8 mouse cellular contexts compared by ENCODE assay signal in genomic region chr3:123235495-123235894, GRCm38 (mm10). TPM values are rescaled to one million over a fixed set of nuclear protein-coding genes. Genes with fewer than 3 reads are reported as not detected.
DNase-seq lines count a peak whose midpoint lies in the region; ATAC-seq lines count a peak whose summit lies in the region.

No protein-coding gene starts in this region.

- peak overlapping the region; percentile 85 for H3K4me3 ChIP-seq in megakaryocyte, embryonic 14.5 days (replicated peaks)
- peak overlapping the region; percentile 41 for H3K4me3 ChIP-seq in forebrain, embryonic 14.5 days (ENCODE audit: low read depth, low read length)
- H3K4me3 ChIP-seq in liver, embryonic 12.5 days, result peak overlapping the region; percentile 38
- peak overlapping the region; percentile 58 for H3K4me3 ChIP-seq in stomach, embryonic 15.5 days (replicated peaks)

- ATAC-seq in megakaryocyte, adult 5-6 weeks (ENCODE audit: poor library complexity, severe bottlenecking), result no peak
- ATAC-seq in forebrain, embryonic 14.5 days, result 0 out of 2 replicates have a peak, but pooled peaks have one; percentile 13
- ATAC-seq in liver, embryonic 12.5 days, result no peak
- no peak for ATAC-seq in stomach, embryonic 15.5 days (ENCODE audit: insufficient read depth, low FRiP score, low read depth)

- H3K9ac ChIP-seq in forebrain, embryonic 14.5 days (ENCODE audit: low read length), result peak overlapping the region; percentile 58
- no peak overlapping the region for H3K9ac ChIP-seq in liver, embryonic 12.5 days
- peak overlapping the region; percentile 53 for H3K9ac ChIP-seq in stomach, embryonic 15.5 days

- H3K9me3 ChIP-seq in megakaryocyte, embryonic 14.5 days, result peaks cover 9% of the 10 kb centered on the region
- 0 out of 2 replicates have a peak, but pooled peaks cover 2% of the 10 kb centered on the region for H3K9me3 ChIP-seq in forebrain, embryonic 14.5 days (replicated peaks; ENCODE audit: control insufficient read depth, low read length)
- H3K9me3 ChIP-seq in liver, embryonic 12.5 days (replicated peaks), result no peaks in the 10 kb centered on the region
- H3K9me3 ChIP-seq in stomach, embryonic 15.5 days, result no peaks in the 10 kb centered on the region

- DNase-seq in forebrain, embryonic 14.5 days (ENCODE audit: low spot score), result peak; percentile 18
- no peak for DNase-seq in urinary bladder, postnatal 36 days (ENCODE audit: low spot score in 2 of 2)
- DNase-seq in natural killer cell, adult 2 months (ENCODE audit: low spot score in 2 of 2), result no peak
- no peak for DNase-seq in left cerebral cortex, postnatal 14 days (ENCODE audit: low spot score in 2 of 2)

- no peak overlapping the region for H3K27ac ChIP-seq in forebrain, embryonic 14.5 days (ENCODE audit: low read depth, low read length)
- H3K27ac ChIP-seq in liver, embryonic 12.5 days, result no peak overlapping the region
- H3K27ac ChIP-seq in stomach, embryonic 15.5 days, result peak overlapping the region; percentile 45; the same call in 1 of the 2 replicates

- H3K4me1 ChIP-seq in megakaryocyte, embryonic 14.5 days, result peaks cover 8% of the 10 kb centered on the region
- H3K4me1 ChIP-seq in forebrain, embryonic 14.5 days (ENCODE audit: control insufficient read depth, insufficient read depth, low read length), result peaks cover 4% of the 10 kb centered on the region; the same call in 1 of the 2 replicates
- H3K4me1 ChIP-seq in liver, embryonic 12.5 days, result no peaks in the 10 kb centered on the region
- H3K4me1 ChIP-seq in stomach, embryonic 15.5 days, result peaks cover 14% of the 10 kb centered on the region

- peak overlapping the region; percentile 85 for H3K4me2 ChIP-seq in forebrain, embryonic 14.5 days (ENCODE audit: low read length)
- peak overlapping the region; percentile 60 for H3K4me2 ChIP-seq in liver, embryonic 12.5 days
- H3K4me2 ChIP-seq in stomach, embryonic 15.5 days, result peak overlapping the region; percentile 84

- intact Hi-C loops in left cerebral cortex, postnatal 14 days (cut with DNase I), result loop anchor here (5.0 to 10.0 kb wide), 3 partner anchors 73 to 259 kb away; no protein-coding TSS in a partner anchor

- 16% methylated on average over 7 of the region's 7 CpGs for WGBS in forebrain, embryonic 14.5 days
- 28% methylated on average over 7 of the region's 7 CpGs for WGBS in liver, embryonic 12.5 days (ENCODE audit: insufficient replicate concordance)
- 21% methylated on average over 7 of the region's 7 CpGs for WGBS in stomach, embryonic 15.5 days

- peaks cover 35% of the 10 kb centered on the region for H3K27me3 ChIP-seq in megakaryocyte, embryonic 14.5 days (replicated peaks)
- H3K27me3 ChIP-seq in forebrain, embryonic 14.5 days (replicated peaks; ENCODE audit: control insufficient read depth, insufficient read depth, low read length), result no peaks in the 10 kb centered on the region
- H3K27me3 ChIP-seq in liver, embryonic 12.5 days (replicated peaks), result peaks cover 26% of the 10 kb centered on the region
- H3K27me3 ChIP-seq in stomach, embryonic 15.5 days (replicated peaks), result no peaks in the 10 kb centered on the region

- no peaks in the 10 kb centered on the region for H3K36me3 ChIP-seq in megakaryocyte, embryonic 14.5 days (replicated peaks; ENCODE audit: low read length)
- H3K36me3 ChIP-seq in forebrain, embryonic 14.5 days (ENCODE audit: control insufficient read depth, insufficient read depth, low read length), result no peaks in the 10 kb centered on the region
- H3K36me3 ChIP-seq in liver, embryonic 12.5 days, result no peaks in the 10 kb centered on the region
- no peaks in the 10 kb centered on the region for H3K36me3 ChIP-seq in stomach, embryonic 15.5 days

RNA-seq across cellular contexts. Expression of gene Synpo2, which starts 0.5 kb away (rescaled TPM):
- polyA plus RNA-seq in megakaryocyte, embryonic 14.5 days (2012; ENCODE audit: insufficient read depth, low replicate concordance), result 0.02 and 0.61 TPM in 2 replicates
- total RNA-seq in megakaryocyte, adult 5-6 weeks (2015), result 0.04 and 0.05 TPM in 2 replicates
- total RNA-seq in megakaryocyte, adult 5-6 weeks (2017), result 0.04 and 0.08 TPM in 2 replicates
- 1.1 and 1.7 TPM in 2 replicates for polyA plus RNA-seq in forebrain, embryonic 14.5 days (2014; fragmentation: Nextera tagmentation; extraction: Ambion mirVana)
- 0.89 and 0.96 TPM in 2 replicates for polyA plus RNA-seq in liver, embryonic 12.5 days (2016; fragmentation: Nextera tagmentation; extraction: Ambion mirVana)
- polyA plus RNA-seq in stomach, embryonic 15.5 days (2015; fragmentation: Nextera tagmentation; extraction: Ambion mirVana), result 28.0 and 33.2 TPM in 2 replicates
- total RNA-seq in left cerebral cortex, postnatal 14 days (2021), result 1 to 10 TPM; 1.8 to 3.0 TPM

RNA-seq across cellular contexts. Expression of gene Sec24d, which starts 31.8 kb away (rescaled TPM):
- 13.6 and 15.6 TPM in 2 replicates for polyA plus RNA-seq in megakaryocyte, embryonic 14.5 days (2012; ENCODE audit: insufficient read depth, low replicate concordance)
- 31.3 and 33.9 TPM in 2 replicates for total RNA-seq in megakaryocyte, adult 5-6 weeks (2015)
- total RNA-seq in megakaryocyte, adult 5-6 weeks (2017), result 25.0 and 30.4 TPM in 2 replicates
- 16.8 and 19.6 TPM in 2 replicates for polyA plus RNA-seq in forebrain, embryonic 14.5 days (2014; fragmentation: Nextera tagmentation; extraction: Ambion mirVana)
- 18.8 and 21.6 TPM in 2 replicates for polyA plus RNA-seq in liver, embryonic 12.5 days (2016; fragmentation: Nextera tagmentation; extraction: Ambion mirVana)
- polyA plus RNA-seq in stomach, embryonic 15.5 days (2015; fragmentation: Nextera tagmentation; extraction: Ambion mirVana), result 97.6 and 106 TPM in 2 replicates
- total RNA-seq in left cerebral cortex, postnatal 14 days (2021), result 10 to 100 TPM; 12.6 to 16.4 TPM

Comparison
In these comparisons a context has a peak if more than half of its experiments do, and no peak if none do; other contexts are left out.
1. RNA of gene Synpo2, which starts 0.5 kb away (polyA plus RNA-seq): 28.0 to 33.2 TPM in stomach, embryonic 15.5 days; 1.1 to 1.7 TPM in forebrain, embryonic 14.5 days, 0.89 to 0.96 TPM in liver, embryonic 12.5 days and 0.02 to 0.61 TPM in megakaryocyte, embryonic 14.5 days; every median in the first group is over 10 times any median in the second.
2. Peak in every context shown above with its lines, with median percentiles within 50 percentile points of each other: H3K4me3 ChIP-seq and H3K4me2 ChIP-seq.